Mouse (Mus musculus): ENCODE results near the gene Capzb.

DNA sequence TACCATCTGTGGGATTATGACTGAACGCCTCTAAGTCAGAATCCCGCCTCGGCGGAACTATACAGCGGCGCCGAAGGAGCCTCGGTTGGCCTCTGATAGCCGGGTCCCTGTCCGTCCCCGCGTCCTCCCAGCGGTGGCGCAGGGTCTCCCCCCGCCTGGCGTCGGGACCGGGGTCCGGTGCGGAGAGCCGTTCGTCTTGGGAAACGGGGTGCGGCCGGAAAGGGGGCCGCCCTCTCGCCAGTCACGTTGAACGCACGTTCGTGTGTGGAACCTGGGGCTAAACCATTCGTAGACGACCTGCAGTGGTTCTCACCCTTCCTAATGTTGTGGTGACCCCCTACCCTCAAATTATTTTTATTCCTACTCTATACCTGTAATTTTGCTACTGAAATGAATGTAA is 145.4 kb downstream of the Capzb start:
- TF ChIP-seq POLR2A (IDR thresholded peaks at IDR 0.05; ENCODE audit: insufficient read depth, low read depth, low read length) = no peak
- no peak for TF ChIP-seq CTCF (IDR thresholded peaks at IDR 0.05; ENCODE audit: insufficient read depth, low read depth, low read length)

Measured in olfactory bulb, adult 2 months (tissue).